Mouse (Mus musculus): ENCODE measurements around the gene Dazap1.
A peak's percentile ranks its signal among the peaks of the same experiment; 100 is the strongest.

The Dazap1 gene

GRCm38 (mm10) chr10:80248971-80249640 is 12.2 kb upstream of the Dazap1 start, which contains the start of gene Ndufs7:
Gene Ndufs7, plus strand, starts transcription at chr10:80249121.
- DNase-seq (ENCODE audit: extremely low spot score, low read depth, low spot score), result peak; percentile 97

GRCm38 (mm10) chr10:80250059-80250458 is 11.2 kb upstream of the Dazap1 start:
- no peak for DNase-seq (ENCODE audit: extremely low spot score, low read depth, low spot score)

DNA sequence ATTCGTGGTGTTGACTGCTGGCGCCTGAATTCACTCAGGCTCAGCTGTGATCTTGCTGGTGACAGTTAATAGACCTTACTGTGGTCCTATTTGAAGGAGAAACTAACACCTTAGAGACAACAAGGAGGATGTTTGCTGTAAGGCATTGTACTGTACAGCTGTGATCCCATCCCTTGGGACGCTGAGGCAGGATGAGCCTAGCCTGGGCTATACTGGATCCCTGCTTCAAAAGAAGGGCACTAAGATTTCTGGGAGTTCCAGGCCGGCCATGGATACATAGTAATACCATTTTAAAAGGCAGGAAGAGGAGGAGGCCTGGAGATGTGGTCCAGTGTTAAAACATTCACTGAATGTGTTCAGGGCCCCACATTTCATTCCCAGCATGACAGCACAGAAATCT is 10.7 kb upstream of the Dazap1 start:
- DNase-seq (ENCODE audit: extremely low spot score, low read depth, low spot score), result no peak

GRCm38 (mm10) chr10:80252011-80252410 is 9.3 kb upstream of the Dazap1 start:
- no peak for DNase-seq (ENCODE audit: extremely low spot score, low read depth, low spot score)

GRCm38 (mm10) chr10:80252493-80253274 is 8.6 kb upstream of the Dazap1 start:
- no peak for DNase-seq (ENCODE audit: extremely low spot score, low read depth, low spot score)

- no peak for DNase-seq (ENCODE audit: extremely low spot score, low read depth, low spot score)
Observed at GRCm38 (mm10) chr10:80253551-80253950, 7.7 kb upstream of the Dazap1 start.

GRCm38 (mm10) chr10:80254331-80255297 is 6.7 kb upstream of the Dazap1 start:
- DNase-seq (ENCODE audit: extremely low spot score, low read depth, low spot score), result no peak

DNA sequence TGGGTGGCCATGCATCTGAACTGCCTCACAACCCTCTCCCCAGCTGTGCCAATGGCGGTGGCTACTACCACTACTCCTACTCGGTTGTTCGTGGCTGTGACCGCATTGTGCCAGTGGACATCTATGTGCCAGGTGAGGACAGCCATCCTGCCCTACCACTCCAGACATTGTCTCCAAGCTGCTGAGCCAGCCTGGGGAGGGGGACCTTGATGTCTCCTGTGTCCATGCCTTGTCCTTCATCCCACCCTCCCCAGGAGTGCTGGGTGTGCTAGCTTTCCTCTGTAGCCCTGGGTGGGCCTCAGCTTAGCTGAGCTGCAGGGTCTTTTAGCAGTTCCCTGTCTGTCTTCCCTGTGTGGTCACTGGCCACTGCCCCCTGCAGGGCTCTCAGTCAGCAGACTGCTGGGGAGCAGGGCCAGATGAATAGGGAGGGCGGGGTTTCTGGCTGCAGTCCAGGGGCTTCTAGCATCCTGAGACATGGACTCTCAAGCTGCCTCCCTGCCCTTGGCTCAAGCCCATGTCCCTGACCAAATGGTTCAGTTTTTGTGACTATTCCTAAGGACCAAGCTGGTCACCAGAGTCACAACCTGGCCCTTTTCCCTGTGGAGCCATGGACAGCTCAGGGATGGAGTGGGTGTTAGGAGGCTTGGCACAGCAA is 5.3 kb upstream of the Dazap1 start:
- DNase-seq (ENCODE audit: extremely low spot score, low read depth, low spot score), result no peak

DNA sequence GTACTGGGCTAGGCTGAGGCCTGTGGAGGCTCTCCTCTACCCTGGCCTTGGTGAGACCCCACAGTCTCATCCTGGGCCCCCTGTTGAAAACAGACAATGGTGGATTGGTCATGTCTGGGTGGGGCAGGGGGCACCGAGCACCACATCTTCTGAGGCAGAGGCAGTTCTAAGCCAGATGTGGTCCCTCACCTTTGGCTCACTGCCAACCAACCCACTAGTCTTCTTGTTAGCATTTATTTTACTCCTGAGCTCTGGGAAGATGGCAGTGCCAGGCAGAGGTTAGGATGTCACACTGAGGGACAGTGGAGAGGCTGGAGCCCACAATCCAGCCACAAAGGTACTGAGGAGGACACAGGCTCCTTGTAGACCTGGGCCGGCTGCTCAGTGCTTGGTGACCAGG is 3.4 kb upstream of the Dazap1 start:
- DNase-seq (ENCODE audit: extremely low spot score, low read depth, low spot score), result no peak

- no peak for DNase-seq (ENCODE audit: extremely low spot score, low read depth, low spot score)
Observed at GRCm38 (mm10) chr10:80258752-80259462, 2.4 kb upstream of the Dazap1 start.

DNA sequence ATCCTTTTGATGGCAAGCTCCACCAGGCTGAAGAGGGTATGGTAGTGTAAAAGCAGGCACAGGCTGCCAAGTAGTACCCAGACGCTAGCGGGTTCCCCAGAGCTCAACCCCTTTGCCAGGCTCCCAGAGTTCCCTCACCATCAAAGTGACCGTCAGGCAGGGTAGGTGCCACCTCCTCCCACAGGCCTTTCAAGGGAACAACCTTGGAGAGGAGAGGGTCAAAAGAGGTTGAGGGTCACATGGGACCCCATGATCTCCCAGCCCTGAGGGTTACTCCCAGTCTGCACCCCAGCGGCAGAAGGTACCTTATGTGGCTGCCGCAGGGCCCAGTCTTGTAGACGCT is 1.9 kb upstream of the Dazap1 start:
- no peak for DNase-seq (ENCODE audit: extremely low spot score, low read depth, low spot score)

DNA sequence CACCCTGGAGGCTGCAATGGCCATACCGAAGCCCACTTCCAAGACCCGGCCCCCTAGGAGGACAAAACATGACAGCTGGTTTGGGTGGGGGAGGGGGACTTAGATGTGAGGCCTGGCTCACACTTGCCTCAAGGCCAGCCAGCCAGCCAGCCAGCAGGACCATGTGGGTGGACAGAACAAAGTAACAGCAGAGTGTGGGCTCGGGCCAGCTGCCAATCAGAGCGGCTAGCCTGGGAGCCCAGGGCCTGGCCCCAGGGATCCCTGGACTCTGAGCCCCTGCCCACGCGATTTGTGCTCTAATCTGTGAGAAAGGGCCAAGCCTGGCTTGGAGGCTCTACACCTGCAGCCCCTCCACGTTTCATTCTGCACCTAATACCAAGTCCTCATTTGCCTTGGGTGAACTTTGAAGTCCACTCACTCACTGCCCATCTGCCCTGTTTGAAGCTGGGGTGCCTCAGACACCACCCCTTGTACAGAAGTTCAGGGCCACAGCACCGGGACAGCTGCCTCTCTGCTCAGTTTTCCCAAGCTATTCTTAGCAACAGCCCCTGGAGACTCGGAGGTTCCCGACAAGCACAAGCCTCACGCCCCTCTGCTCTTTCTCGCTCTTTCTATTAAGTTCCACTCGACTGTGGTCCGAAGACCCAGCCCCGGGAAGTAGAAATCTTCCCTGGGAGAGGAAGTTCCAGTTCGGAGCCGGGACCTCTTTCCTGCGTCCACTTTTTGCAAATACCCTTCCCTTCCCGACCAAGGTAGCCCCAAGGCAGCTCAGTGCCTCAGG is 1.2 kb upstream of the Dazap1 start:
- DNase-seq (ENCODE audit: extremely low spot score, low read depth, low spot score), result no peak

DNA sequence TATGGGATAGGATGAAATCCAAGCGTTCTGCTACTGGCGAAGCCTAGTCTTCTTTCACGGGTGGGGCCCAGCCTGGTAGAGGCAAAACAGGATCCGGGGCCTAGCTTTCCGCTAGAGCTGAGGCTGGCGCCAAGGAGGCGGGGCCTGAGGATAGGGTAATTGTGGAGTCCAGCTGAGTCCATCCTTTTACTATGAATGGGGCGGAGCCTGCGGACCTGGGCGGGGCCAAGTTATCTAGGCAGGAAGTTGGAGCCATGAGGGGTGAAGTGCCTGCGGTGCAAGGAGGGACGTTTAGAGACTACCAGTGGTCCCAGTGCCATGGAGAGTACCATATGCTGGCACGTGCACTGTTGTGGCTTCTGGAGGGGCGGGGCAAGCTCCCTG is 291 bp downstream of the Dazap1 start:
- peak; percentile 67 for DNase-seq (ENCODE audit: extremely low spot score, low read depth, low spot score)

DNA sequence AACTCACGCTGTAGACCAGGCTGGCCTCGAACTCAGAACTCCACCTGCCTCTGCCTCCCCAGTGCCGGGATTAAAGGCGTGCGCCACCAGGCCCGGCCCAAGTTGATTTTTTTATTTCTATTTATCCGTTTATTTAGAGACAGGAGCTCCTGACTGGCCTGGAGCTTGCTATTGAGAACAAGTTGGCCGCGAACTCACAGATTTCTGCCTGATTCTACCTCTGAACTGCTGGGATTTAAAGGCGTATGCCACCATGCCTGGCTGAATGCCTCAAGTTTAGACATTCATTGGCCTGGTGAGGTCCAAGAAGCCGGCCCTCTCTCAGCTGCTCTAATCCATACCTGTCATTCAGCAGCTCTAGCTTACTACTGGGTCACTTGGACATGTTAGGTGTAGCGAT is 883 bp downstream of the Dazap1 start:
- DNase-seq (ENCODE audit: extremely low spot score, low read depth, low spot score), result no peak

DNA sequence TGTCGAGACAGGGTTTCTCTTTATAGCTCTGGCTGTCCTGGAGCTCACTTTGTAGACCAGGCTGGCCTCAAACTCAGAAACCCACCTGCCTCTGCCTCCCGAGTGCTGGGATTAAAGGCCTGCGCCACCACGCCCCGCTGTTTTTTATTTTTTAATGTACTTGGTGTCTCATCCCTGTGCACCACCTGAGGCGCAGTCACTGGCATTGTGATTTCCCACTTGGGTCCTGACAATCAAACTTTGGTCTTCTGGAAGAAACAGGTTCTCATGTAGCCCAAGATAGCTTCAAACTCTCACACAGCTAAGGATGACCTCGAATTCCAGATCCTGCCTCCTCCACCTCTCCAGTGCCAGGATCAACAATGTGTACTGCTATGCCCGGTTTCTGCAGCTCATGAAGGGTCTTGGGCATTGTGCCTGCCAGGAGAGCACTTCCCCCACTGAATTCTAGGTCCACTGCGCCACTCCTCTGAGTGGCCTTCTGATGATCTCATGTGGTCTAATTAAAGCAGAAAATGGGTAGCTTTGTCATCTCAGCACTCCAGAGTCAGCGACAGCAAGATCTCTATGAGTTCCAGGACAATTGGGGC is 1.6 kb downstream of the Dazap1 start:
- DNase-seq (ENCODE audit: extremely low spot score, low read depth, low spot score), result no peak

GRCm38 (mm10) chr10:80264341-80265148 is 3.3 kb downstream of the Dazap1 start:
- DNase-seq (ENCODE audit: extremely low spot score, low read depth, low spot score), result peak; percentile 99

GRCm38 (mm10) chr10:80265149-80265486 is 3.8 kb downstream of the Dazap1 start:
- DNase-seq (ENCODE audit: extremely low spot score, low read depth, low spot score), result no peak

DNA sequence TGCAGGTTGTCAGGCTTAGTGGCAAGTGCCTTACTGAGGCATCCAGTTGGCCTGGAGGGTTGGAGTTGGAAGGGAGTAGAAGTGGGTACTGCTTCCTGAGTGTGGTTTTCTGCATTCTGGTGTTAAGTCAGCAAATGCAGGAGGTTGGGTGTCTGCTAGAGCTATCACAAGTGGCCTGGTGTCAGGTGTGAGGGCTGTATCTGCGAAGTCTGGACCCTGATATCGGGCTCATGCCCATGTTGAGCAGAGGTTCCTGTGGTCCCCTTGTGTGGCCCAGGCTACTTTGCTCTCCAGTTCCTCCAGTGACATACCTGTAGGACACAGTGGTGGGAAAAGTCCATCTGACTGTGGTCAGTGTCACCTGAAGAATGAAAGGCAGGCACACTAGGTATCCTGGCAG is 8.8 kb downstream of the Dazap1 start:
- DNase-seq (ENCODE audit: extremely low spot score, low read depth, low spot score), result no peak

Data from hindlimb bud, embryonic 11.5 days (tissue).